Mouse (Mus musculus): ENCODE data around the gene Phyhipl.

- no peak for TF ChIP-seq CTCF (IDR thresholded peaks at IDR 0.05; ENCODE audit: insufficient read depth, low read depth, low read length)
- no peak for TF ChIP-seq POLR2A (IDR thresholded peaks at IDR 0.05; ENCODE audit: insufficient read depth, low read depth, low read length)
Observed at GRCm38 (mm10) chr10:70699581-70699980, 43.8 kb upstream of the Phyhipl start.
